Mouse (Mus musculus) testis, adult 2 months (tissue): Measurements from ENCODE around the gene March1.

ENCODE experiments used
- CTCF ChIP-seq: fragments of 200-500 bp; IDR thresholded peaks from 2 replicates; pipeline ENCODE4 v1.5.1; 2012; ENCODE audit warnings: low read depth, mild to moderate bottlenecking, inconsistent platforms, low read length, moderate library complexity; ENCODE audit not compliant: control insufficient read depth, insufficient read depth, insufficient replicate concordance
- POLR2A ChIP-seq: fragments of 200-500 bp; IDR thresholded peaks from 2 replicates; pipeline ENCODE4 v1.6.1; 2012; ENCODE audit warnings: low read depth, mild to moderate bottlenecking, inconsistent platforms, low read length, moderate library complexity; ENCODE audit not compliant: control insufficient read depth

- TF ChIP-seq CTCF (no peak), POLR2A (no peak)
Measured at GRCm38 (mm10) chr8:66394148-66394547, 776.4 kb downstream of the March1 start.
